Mouse (Mus musculus): Measurements from ENCODE around the gene Smagp. TPM values are rescaled to one million over a fixed set of nuclear protein-coding genes. Genes with fewer than 3 reads are reported as not detected.

Gene Smagp
- total and polyA plus RNA-seq, 3 experiments = 0.55 to 7.0 (median 3.2) TPM

GRCm38 (mm10) chr15:100600047-100600695 lies 36.6 kb downstream of the Smagp start (continued):
- peak; percentile 25; the same call in 1 of the 2 replicates for TF ChIP-seq BHLHE40 (IDR thresholded peaks at IDR 0.05; ENCODE audit: low read depth, low read length)
- TF ChIP-seq MAFK (IDR thresholded peaks at IDR 0.05; ENCODE audit: insufficient replicate concordance, low read length) = no peak
- no peak for TF ChIP-seq ZMIZ1 (IDR thresholded peaks at IDR 0.05; ENCODE audit: low read depth, low read length)
- no peak for TF ChIP-seq E2F4 (IDR thresholded peaks at IDR 0.05; ENCODE audit: insufficient replicate concordance, low read depth, low read length)
- TF ChIP-seq RAD21 (IDR thresholded peaks at IDR 0.05; ENCODE audit: low read depth, low read length) = no peak
- no peak for TF ChIP-seq ZC3H11A (IDR thresholded peaks at IDR 0.05; ENCODE audit: low read depth, low read length)
- no peak for TF ChIP-seq PAX5 (IDR thresholded peaks at IDR 0.05; ENCODE audit: low read length)
- TF ChIP-seq TCF12 (IDR thresholded peaks at IDR 0.05; ENCODE audit: low read depth, low read length) = peak; percentile 50; the same call in 1 of the 2 replicates
- no peak for TF ChIP-seq ZKSCAN1 (IDR thresholded peaks at IDR 0.05; ENCODE audit: borderline replicate concordance, low read depth, low read length)

- no peaks in the 10 kb centered on the region for H3K9me3 ChIP-seq (replicated peaks; ENCODE audit: low read length)
- H3K27me3 ChIP-seq (replicated peaks) = peaks cover 18% of the 10 kb centered on the region
- DNase-seq (ENCODE audit: extremely low read depth) = no peak
- H3K27ac ChIP-seq (ENCODE audit: insufficient read depth, low read depth) = no peak within 1 kb of the TSS; the same call in 1 of the 2 replicates
- dilution Hi-C loops (cut with MboI; ENCODE audit: extremely low pct_ligation_motif_present, extremely low pct_unique_long_range_greater_than_20kb, low sequenced_read_pairs) = no loop called here
- H3K36me3 ChIP-seq (replicated peaks in 1 of 2; ENCODE audit: control insufficient read depth in 1 of 2, insufficient read depth in 1 of 2, low read length in 1 of 2) = no peaks in the 10 kb centered on the region
- peak within 1 kb of the TSS; percentile 95 for H3K9ac ChIP-seq (ENCODE audit: insufficient read depth, low read depth)
- in situ Hi-C loops (cut with MboI; ENCODE audit: low pct_ligation_motif_present, low pct_unique_long_range_greater_than_20kb, low sequenced_read_pairs) = no loop called here
- peak within 1 kb of the TSS; percentile 63 to 90 (median 64) for H3K4me3 ChIP-seq (replicated peaks in 1 of 3; ENCODE audit: low read depth in 2 of 3, low read length in 2 of 3, poor library complexity in 1 of 3)
- H3K79me2 ChIP-seq (replicated peaks; ENCODE audit: control insufficient read depth, extremely low read depth, insufficient read depth, poor library complexity, severe bottlenecking) = no peaks in the 10 kb centered on the region
- peaks cover 18 to 47% of the 10 kb centered on the region in 2 experiments for H3K4me1 ChIP-seq (ENCODE audit: control insufficient read depth in 1 of 2, insufficient read depth in 2 of 2)
- peak within 1 kb of the TSS; percentile 77 for H3K4me2 ChIP-seq (ENCODE audit: insufficient read depth, low read depth, poor library complexity, severe bottlenecking)
- TF ChIP-seq USF2 (conservative IDR thresholded peaks at IDR 0.05; ENCODE audit: low read depth, low read length) (no peak), UBTF (IDR thresholded peaks at IDR 0.05; ENCODE audit: low read depth, low read length) (0 out of 2 replicates have a peak, but pooled peaks have one; percentile 56)
Measured at GRCm38 (mm10) chr15:100599276-100600046, 37.3 kb downstream of the Smagp start, which contains the start of gene Pou6f1. TSS of gene Pou6f1 (minus strand) at chr15:100599984.

- Histone ChIP-seq H3K36me3 (replicated peaks in 1 of 2; ENCODE audit: control insufficient read depth in 1 of 2, insufficient read depth in 1 of 2, low read length in 1 of 2) (no peaks in the 10 kb centered on the region), H3K27ac (ENCODE audit: insufficient read depth, low read depth) (no peak overlapping the region), H3K4me2 (ENCODE audit: insufficient read depth, low read depth, poor library complexity, severe bottlenecking) (peak overlapping the region; percentile 77), H3K9ac (ENCODE audit: insufficient read depth, low read depth) (peak overlapping the region; percentile 95), H3K79me2 (replicated peaks; ENCODE audit: control insufficient read depth, extremely low read depth, insufficient read depth, poor library complexity, severe bottlenecking) (no peaks in the 10 kb centered on the region), H3K4me1 (ENCODE audit: control insufficient read depth in 1 of 2, insufficient read depth in 2 of 2) (peaks cover 18 to 47% of the 10 kb centered on the region in 2 experiments), H3K27me3 (replicated peaks) (peaks cover 18% of the 10 kb centered on the region), H3K4me3 (replicated peaks in 1 of 3; ENCODE audit: low read depth in 2 of 3, low read length in 2 of 3, poor library complexity in 1 of 3) (peak overlapping the region; percentile 63 to 90 (median 64)), H3K9me3 (replicated peaks; ENCODE audit: low read length) (no peaks in the 10 kb centered on the region)
- DNase-seq (ENCODE audit: extremely low read depth) = peak; percentile 21
- dilution Hi-C loops (cut with MboI; ENCODE audit: extremely low pct_ligation_motif_present, extremely low pct_unique_long_range_greater_than_20kb, low sequenced_read_pairs) = no loop called here
- TF ChIP-seq TCF12 (IDR thresholded peaks at IDR 0.05; ENCODE audit: low read depth, low read length) = 0 out of 2 replicates have a peak, but pooled peaks have one; percentile 44
- TF ChIP-seq ELF1 (IDR thresholded peaks at IDR 0.05; ENCODE audit: low read depth, low read length) = 0 out of 2 replicates have a peak, but pooled peaks have one; percentile 20
- 0 out of 2 replicates have a peak, but pooled peaks have one; percentile 15 for TF ChIP-seq CHD2 (IDR thresholded peaks at IDR 0.05; ENCODE audit: low read length)
- 0 out of 2 replicates have a peak, but pooled peaks have one; percentile 27 for TF ChIP-seq SIN3A (IDR thresholded peaks at IDR 0.05; ENCODE audit: low read length)
- TF ChIP-seq IRF4 (IDR thresholded peaks at IDR 0.05; ENCODE audit: low read depth, low read length) = 0 out of 2 replicates have a peak, but pooled peaks have one; percentile 17
- TF ChIP-seq EP300 (IDR thresholded peaks at IDR 0.05; ENCODE audit: low read length) = no peak
- in situ Hi-C loops (cut with MboI; ENCODE audit: low pct_ligation_motif_present, low pct_unique_long_range_greater_than_20kb, low sequenced_read_pairs) = no loop called here
Measured at GRCm38 (mm10) chr15:100598883-100599275, 37.9 kb downstream of the Smagp start.
